Mouse (Mus musculus): ENCODE data around the gene Ggt6. TPM values are rescaled to one million over a fixed set of nuclear protein-coding genes. Genes with fewer than 3 reads are reported as not detected.

Ggt6 gene
- polyA plus RNA-seq, 1 experiment from 2014 or later: not detected

- 90% methylated on average over 5 of the region's 5 CpGs for WGBS
- Histone ChIP-seq H3K27ac (replicated peaks) (no peak overlapping the region), H3K36me3 (peaks cover 20% of the 10 kb centered on the region), H3K4me1 (peaks cover 17% of the 10 kb centered on the region), H3K9me3 (replicated peaks) (no peaks in the 10 kb centered on the region), H3K27me3 (ENCODE audit: low read depth, poor library complexity, severe bottlenecking) (peaks cover 6% of the 10 kb centered on the region; the same call in 1 of the 2 replicates), H3K4me3 (no peak overlapping the region)
- no peak for DNase-seq (ENCODE audit: low spot score)
Measured at GRCm38 (mm10) chr11:72402017-72402416, 33.3 kb upstream of the Ggt6 start.

GRCm38 (mm10) chr11:72402969-72403368 is 32.4 kb upstream of the Ggt6 start:
- no peak overlapping the region for H3K4me3 ChIP-seq
- no peak overlapping the region for H3K27ac ChIP-seq (replicated peaks)
- 91% methylated on average over 12 of the region's 12 CpGs for WGBS
- peaks cover 27% of the 10 kb centered on the region for H3K4me1 ChIP-seq
- H3K27me3 ChIP-seq (ENCODE audit: low read depth, poor library complexity, severe bottlenecking): peaks cover 14% of the 10 kb centered on the region
- H3K36me3 ChIP-seq: peaks cover 20% of the 10 kb centered on the region
- no peak for DNase-seq (ENCODE audit: low spot score)
- no peaks in the 10 kb centered on the region for H3K9me3 ChIP-seq (replicated peaks)

- Histone ChIP-seq H3K36me3 (peaks cover 5% of the 10 kb centered on the region; the same call in 1 of the 2 replicates), H3K27ac (replicated peaks) (no peak overlapping the region), H3K4me1 (peaks cover 52% of the 10 kb centered on the region), H3K27me3 (ENCODE audit: low read depth, poor library complexity, severe bottlenecking) (peaks cover 40% of the 10 kb centered on the region), H3K9me3 (replicated peaks) (no peaks in the 10 kb centered on the region), H3K4me3 (no peak overlapping the region)
- DNase-seq (ENCODE audit: low spot score): no peak
- 53% methylated on average over 4 of the region's 4 CpGs for WGBS
Measured at GRCm38 (mm10) chr11:72405532-72405931, 29.8 kb upstream of the Ggt6 start.

- Histone ChIP-seq H3K36me3 (0 out of 2 replicates have a peak, but pooled peaks cover 4% of the 10 kb centered on the region), H3K9me3 (replicated peaks) (no peaks in the 10 kb centered on the region), H3K4me1 (peaks cover 56% of the 10 kb centered on the region), H3K27me3 (ENCODE audit: low read depth, poor library complexity, severe bottlenecking) (peaks cover 46% of the 10 kb centered on the region), H3K4me3 (no peak overlapping the region), H3K27ac (replicated peaks) (no peak overlapping the region)
- 61% methylated on average over 8 of the region's 8 CpGs for WGBS
- no peak for DNase-seq (ENCODE audit: low spot score)
Measured at GRCm38 (mm10) chr11:72406079-72406675, 29.1 kb upstream of the Ggt6 start.

GRCm38 (mm10) chr11:72407081-72407480 is 28.2 kb upstream of the Ggt6 start:
- Histone ChIP-seq H3K9me3 (replicated peaks) (no peaks in the 10 kb centered on the region), H3K27ac (replicated peaks) (peak overlapping the region; percentile 46; the same call in 1 of the 2 replicates), H3K4me1 (peaks cover 62% of the 10 kb centered on the region), H3K4me3 (no peak overlapping the region), H3K36me3 (0 out of 2 replicates have a peak, but pooled peaks cover 4% of the 10 kb centered on the region), H3K27me3 (ENCODE audit: low read depth, poor library complexity, severe bottlenecking) (peaks cover 51% of the 10 kb centered on the region)
- 14% methylated on average over 3 of the region's 3 CpGs for WGBS
- DNase-seq (ENCODE audit: low spot score): no peak

- Histone ChIP-seq H3K4me1 (peaks cover 61% of the 10 kb centered on the region), H3K4me3 (no peak overlapping the region), H3K9me3 (replicated peaks) (no peaks in the 10 kb centered on the region), H3K27me3 (ENCODE audit: low read depth, poor library complexity, severe bottlenecking) (peaks cover 56% of the 10 kb centered on the region), H3K36me3 (0 out of 2 replicates have a peak, but pooled peaks cover 4% of the 10 kb centered on the region), H3K27ac (replicated peaks) (no peak overlapping the region)
- no peak for DNase-seq (ENCODE audit: low spot score)
- 26% methylated on average over 7 of the region's 7 CpGs for WGBS
Measured at GRCm38 (mm10) chr11:72407574-72407973, 27.8 kb upstream of the Ggt6 start.

GRCm38 (mm10) chr11:72408451-72409170 is 26.7 kb upstream of the Ggt6 start:
- Histone ChIP-seq H3K9me3 (replicated peaks) (no peaks in the 10 kb centered on the region), H3K27ac (replicated peaks) (no peak overlapping the region), H3K36me3 (no peaks in the 10 kb centered on the region), H3K4me3 (no peak overlapping the region), H3K4me1 (peaks cover 61% of the 10 kb centered on the region), H3K27me3 (ENCODE audit: low read depth, poor library complexity, severe bottlenecking) (peaks cover 66% of the 10 kb centered on the region)
- 62% methylated on average over 9 of the region's 9 CpGs for WGBS
- no peak for DNase-seq (ENCODE audit: low spot score)

GRCm38 (mm10) chr11:72409649-72410385 is 25.5 kb upstream of the Ggt6 start:
- Histone ChIP-seq H3K4me3 (peak overlapping the region; percentile 75), H3K27me3 (ENCODE audit: low read depth, poor library complexity, severe bottlenecking) (peaks cover 78% of the 10 kb centered on the region), H3K9me3 (replicated peaks) (no peaks in the 10 kb centered on the region), H3K27ac (replicated peaks) (no peak overlapping the region), H3K4me1 (peaks cover 61% of the 10 kb centered on the region), H3K36me3 (no peaks in the 10 kb centered on the region)
- no peak for DNase-seq (ENCODE audit: low spot score)
- 76% methylated on average over 12 of the region's 12 CpGs for WGBS

- H3K4me3 ChIP-seq: peak overlapping the region; percentile 75
- DNase-seq (ENCODE audit: low spot score): peak; percentile 59
- H3K9me3 ChIP-seq (replicated peaks): no peaks in the 10 kb centered on the region
- peaks cover 86% of the 10 kb centered on the region for H3K27me3 ChIP-seq (ENCODE audit: low read depth, poor library complexity, severe bottlenecking)
- H3K4me1 ChIP-seq: peaks cover 61% of the 10 kb centered on the region
- peak overlapping the region; percentile 83 for H3K27ac ChIP-seq (replicated peaks)
- H3K36me3 ChIP-seq: no peaks in the 10 kb centered on the region
- 1% methylated on average over 25 of the region's 25 CpGs for WGBS
Measured at GRCm38 (mm10) chr11:72410521-72411092, 24.7 kb upstream of the Ggt6 start.

- H3K4me3 ChIP-seq: peak within 1 kb of the TSS; percentile 75
- H3K9me3 ChIP-seq (replicated peaks): no peaks in the 10 kb centered on the region
- peak within 1 kb of the TSS; percentile 83 for H3K27ac ChIP-seq (replicated peaks)
- peak; percentile 89 for DNase-seq (ENCODE audit: low spot score)
- peaks cover 86% of the 10 kb centered on the region for H3K27me3 ChIP-seq (ENCODE audit: low read depth, poor library complexity, severe bottlenecking)
- peaks cover 59% of the 10 kb centered on the region for H3K4me1 ChIP-seq
- H3K36me3 ChIP-seq: no peaks in the 10 kb centered on the region
- under 1% methylated on average over 85 of the region's 86 CpGs for WGBS
Measured at GRCm38 (mm10) chr11:72411093-72411921, 24.0 kb upstream of the Ggt6 start, which contains the start of gene Smtnl2. Gene Smtnl2, minus strand, starts transcription at chr11:72411713.

GRCm38 (mm10) chr11:72411945-72412344 is 23.4 kb upstream of the Ggt6 start:
- Histone ChIP-seq H3K4me1 (peaks cover 56% of the 10 kb centered on the region), H3K27ac (replicated peaks) (no peak overlapping the region), H3K27me3 (ENCODE audit: low read depth, poor library complexity, severe bottlenecking) (peaks cover 80% of the 10 kb centered on the region)

GRCm38 (mm10) chr11:72413016-72413415 is 22.3 kb upstream of the Ggt6 start:
- H3K27ac ChIP-seq (replicated peaks): no peak overlapping the region
- no peaks in the 10 kb centered on the region for H3K36me3 ChIP-seq
- WGBS: 78% methylated on average over 7 of the region's 7 CpGs
- H3K9me3 ChIP-seq (replicated peaks): no peaks in the 10 kb centered on the region
- H3K4me1 ChIP-seq: peaks cover 56% of the 10 kb centered on the region
- peaks cover 71% of the 10 kb centered on the region for H3K27me3 ChIP-seq (ENCODE audit: low read depth, poor library complexity, severe bottlenecking)
- DNase-seq (ENCODE audit: low spot score): no peak
- no peak overlapping the region for H3K4me3 ChIP-seq

More at GRCm38 (mm10) chr11:72411945-72412344, 23.4 kb upstream of the Ggt6 start:
- Histone ChIP-seq H3K4me3 (peak overlapping the region; percentile 75), H3K9me3 (replicated peaks) (no peaks in the 10 kb centered on the region), H3K36me3 (no peaks in the 10 kb centered on the region)
- no peak for DNase-seq (ENCODE audit: low spot score)
- WGBS: 34% methylated on average over 9 of the region's 9 CpGs
